Mouse (Mus musculus) c-Kit-positive CD71-negative TER-119-negative erythroid progenitor cells, embryonic 14.5 days (primary cell): ENCODE data around the gene Atg2b.

Experiments
- DNase-seq: peaks from one replicate; pipeline ENCODE4 v3.0.0-alpha.2; 2013; ENCODE audit warnings: low read depth

Gene Atg2b

DNA sequence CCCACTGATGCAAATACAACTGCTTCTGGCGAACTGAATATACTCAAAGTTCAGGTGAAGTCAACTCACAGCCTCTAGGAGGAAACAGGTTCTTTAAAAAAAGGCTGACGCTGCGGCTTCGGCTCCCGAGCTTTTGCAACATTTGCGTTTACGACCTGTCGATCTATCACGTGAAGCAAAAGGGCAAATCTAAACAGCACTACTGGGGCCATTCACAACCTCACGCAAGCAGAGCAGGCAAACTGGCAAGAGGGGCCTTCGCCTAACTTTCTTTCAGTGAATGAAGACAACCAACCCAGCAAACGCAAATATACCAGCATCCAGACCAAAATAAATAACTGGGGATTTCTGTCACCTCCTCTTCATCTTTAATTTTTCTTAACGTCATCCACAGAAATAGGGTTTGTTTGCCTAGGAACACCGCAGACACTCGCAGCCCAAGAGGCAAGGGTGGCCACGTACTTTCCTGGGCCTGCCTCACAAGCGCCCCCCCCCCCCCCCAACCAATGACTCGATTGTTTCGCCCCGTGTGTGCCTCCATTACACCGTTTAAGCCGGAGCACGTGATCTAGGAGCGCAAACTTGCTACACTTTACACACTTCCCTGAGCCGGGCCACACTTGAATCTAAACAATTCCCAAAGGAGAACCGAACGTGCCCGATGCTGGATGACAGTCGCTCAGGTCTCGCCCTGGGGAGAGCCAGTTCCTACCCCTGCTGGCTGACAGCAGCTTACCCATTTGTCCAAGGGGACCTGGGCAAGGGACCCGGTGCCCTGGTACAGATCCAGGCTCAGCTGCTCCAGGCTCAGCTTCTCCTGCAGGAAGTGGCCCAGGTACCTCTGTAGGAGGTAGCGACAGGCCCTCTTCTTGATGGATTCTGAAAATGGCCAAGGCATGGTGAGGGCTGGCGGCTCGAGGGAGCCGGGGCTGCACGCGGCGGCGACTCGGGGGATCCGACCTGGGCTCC lies 794 bp downstream of the Atg2b start, which contains the start of gene Gskip:
Gene Gskip (plus strand): TSS at position 897 of the 969 bp plus-strand sequence.
- no peak for DNase-seq

DNA sequence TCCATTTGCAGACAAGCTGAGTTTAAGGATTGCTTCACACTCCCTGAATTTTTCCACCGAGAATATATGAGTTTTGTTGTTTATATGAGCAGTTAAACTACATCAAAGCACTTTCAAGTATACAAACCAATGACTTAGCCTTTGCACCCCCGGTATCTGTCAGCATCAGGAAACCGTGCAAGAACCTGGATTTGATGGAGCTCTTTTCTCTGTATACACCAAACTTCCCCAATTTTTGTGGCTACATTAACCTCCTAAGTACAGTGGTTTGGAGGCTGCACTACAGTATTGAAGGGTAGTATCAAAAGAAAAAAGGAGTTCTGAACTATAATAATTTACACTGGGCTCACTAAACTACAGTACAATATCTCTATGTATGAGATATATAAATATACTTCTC lies 6.2 kb downstream of the Atg2b start:
- no peak for DNase-seq

DNA sequence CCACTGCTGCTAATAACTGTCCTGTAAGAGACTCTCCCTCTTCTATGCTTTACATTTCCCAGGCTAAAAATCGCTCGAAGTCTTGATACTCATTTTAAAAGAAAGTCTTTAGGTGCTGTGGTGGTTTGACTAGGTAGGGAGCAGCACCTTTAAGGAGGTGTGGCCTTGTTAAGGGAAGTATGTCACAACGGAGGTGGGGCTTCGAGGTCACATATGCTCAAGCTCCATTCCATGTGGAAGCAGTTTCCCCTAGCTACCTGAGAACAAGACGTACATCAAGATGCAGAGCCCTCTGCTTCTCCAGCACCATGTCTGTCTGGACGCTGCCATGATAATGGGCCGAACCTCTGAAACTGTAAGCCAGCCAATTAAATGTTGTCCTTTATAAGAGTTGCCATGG lies 6.8 kb downstream of the Atg2b start:
- DNase-seq: no peak

DNA sequence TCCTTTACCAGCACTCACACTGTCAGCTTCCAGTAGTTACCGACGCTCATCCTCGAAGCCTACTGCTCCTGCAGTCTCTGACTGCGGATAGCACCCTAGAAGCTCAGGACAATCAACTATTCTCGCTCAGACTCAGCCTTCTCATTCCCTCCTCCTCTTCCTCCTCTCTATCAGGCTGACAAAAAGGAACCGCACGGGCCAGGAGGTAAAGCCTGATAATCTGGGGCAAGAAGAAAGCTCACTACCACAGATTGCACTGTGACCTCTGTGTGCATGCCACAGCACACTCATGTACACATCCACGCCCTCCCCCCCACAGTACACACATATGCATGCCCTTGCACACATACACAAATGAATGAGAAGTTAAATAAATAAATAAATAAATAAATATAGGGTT lies 8.7 kb downstream of the Atg2b start:
- DNase-seq: no peak

DNA sequence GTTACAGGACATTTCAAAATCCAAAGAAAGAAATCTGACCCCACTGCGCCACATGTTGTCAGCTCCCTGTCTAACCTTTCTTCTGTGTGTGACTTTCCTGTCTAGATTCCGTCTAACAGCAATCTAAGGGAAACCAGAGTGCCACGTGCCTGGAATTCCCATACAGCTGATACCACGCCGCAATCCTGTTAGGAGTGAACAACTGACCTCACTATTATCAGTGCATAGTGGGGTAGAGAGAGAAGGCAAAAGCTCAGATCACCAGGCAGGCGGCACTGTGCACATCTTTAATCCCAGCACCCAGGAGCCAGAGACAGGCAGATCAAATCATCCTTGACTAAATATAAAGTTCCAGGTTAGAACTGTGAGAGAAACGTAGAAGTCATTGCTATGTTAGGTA lies 29.2 kb downstream of the Atg2b start:
- no peak for DNase-seq

DNA sequence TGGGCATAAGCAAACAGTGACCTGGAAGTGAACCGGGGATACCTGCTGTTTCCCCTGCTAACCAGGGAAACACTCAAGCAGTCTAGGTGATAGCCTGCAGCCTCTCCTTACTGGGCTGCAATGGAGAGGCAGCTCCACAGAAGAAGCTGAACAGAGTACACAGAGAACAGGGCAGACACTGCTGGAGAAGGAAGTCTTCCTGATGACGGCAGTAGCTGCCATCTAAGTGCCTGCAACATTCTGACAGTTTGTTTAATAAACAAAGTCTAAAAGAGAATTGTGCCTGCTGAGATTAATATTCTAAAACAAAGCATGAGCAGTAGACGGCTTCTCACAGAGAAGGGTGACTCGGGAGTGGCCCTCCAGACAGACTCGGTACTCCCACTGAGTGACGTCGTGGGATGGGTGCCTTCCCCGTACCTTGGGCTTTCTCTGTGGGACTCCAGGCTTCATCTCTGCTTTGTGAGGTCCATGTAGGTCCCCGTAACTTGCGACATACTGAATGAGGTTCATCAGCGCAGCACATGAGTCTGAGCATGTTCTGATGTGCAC lies 42.2 kb downstream of the Atg2b start:
- no peak for DNase-seq

DNA sequence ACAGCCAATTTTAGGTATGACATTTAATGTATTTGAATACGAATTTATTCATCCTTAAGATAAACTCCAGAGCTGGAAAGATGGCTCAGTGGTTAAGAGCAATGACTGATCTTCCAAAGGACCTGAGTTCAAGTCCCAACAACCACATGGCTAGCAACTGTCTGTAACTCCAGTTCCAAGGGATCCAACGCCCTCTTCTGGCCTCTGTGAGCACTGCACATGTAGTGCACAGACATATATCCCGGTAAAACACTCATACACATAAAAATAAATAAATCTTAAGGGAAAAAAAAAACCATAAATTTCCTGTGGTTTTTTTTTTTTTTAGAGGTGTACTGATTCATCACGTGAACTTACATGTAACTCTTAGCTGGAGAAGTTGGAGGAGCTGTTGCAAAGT lies 47.5 kb downstream of the Atg2b start:
- DNase-seq: no peak

DNA sequence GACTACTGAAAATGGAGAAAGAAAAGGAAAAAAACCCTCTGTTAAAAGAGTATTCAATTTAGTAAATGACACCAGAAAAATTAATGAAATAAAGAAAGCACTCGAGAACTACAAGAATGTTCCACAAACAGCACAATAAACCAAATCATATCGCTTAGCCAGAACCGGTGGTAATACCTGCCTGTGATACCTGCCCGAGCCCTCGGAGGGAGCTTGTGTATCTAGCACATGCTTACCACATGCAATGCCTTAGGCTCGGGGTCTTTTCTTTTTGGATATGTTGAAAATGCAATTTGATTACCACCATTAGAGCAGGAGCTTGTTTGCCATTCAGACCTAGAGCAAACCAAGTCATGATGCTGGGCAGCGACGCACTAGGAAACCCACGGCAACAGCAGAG lies 48.5 kb downstream of the Atg2b start:
- no peak for DNase-seq

DNA sequence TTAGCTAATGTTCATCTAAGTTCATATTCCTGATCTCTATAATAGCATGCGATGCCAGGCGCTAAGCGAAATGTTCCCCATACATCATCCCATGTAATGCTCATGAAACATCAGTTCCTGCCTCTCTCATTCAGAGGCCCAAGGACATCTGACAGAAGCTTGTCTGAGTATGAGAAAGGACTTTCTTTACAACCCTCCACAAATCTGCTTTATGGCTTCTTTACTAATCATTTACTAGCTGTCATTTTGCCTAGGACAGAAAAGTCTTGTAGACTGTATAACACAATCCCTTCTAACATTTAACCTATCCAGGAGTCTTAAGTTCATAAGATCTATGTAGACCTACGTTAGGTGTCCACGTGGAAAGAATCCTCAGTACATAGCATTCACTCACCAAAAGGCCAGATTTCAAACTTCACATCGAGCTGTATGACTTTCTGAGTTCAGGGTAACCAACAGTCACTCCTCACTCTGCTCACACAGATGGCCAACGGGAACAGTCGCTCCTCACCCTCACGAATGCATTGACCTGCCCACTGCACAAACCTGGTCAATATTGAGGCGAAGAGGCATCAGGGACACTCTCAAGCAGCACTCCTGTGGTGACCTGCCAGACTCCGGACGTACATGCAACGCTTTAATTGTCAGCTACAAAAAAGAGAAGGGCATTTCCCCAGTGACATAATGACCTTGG lies 50.5 kb downstream of the Atg2b start:
- DNase-seq: no peak

GRCm38 (mm10) chr12:105625798-105626197 lies 59.2 kb downstream of the Atg2b start:
- no peak for DNase-seq

DNA sequence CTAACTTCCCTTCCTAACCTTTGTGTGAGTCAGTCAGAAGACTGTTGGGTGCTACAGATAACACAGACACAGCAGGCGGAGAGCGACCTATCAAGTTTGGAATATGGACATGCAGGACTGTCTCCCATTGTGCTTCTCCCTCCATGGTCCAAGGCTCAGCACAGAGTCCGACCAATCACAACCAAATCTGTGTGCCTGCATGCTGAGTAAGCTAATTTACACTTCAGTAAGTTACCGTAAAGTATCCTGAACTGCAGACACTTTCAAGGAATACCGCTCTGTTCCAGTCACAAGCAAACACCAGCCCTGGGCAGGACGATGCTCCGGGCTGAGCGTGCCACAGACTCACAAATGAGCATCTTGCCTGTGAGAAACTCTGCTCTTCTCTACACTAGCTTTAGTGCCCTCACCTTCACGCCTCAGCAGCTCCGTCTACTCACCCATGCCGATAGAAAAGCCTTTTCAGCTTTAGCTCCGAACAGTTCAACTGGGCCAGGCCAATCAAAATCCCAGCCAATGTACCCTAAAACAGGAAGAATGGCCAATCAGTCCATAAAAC lies 62.0 kb downstream of the Atg2b start:
- no peak for DNase-seq

GRCm38 (mm10) chr12:105622048-105622447 lies 63.0 kb downstream of the Atg2b start:
- no peak for DNase-seq

GRCm38 (mm10) chr12:105613559-105613958 lies 71.5 kb downstream of the Atg2b start:
- no peak for DNase-seq

- DNase-seq: peak; percentile 77
These were observed 73.3 kb downstream of the Atg2b start for GRCm38 (mm10) chr12:105611748-105612147.

DNA sequence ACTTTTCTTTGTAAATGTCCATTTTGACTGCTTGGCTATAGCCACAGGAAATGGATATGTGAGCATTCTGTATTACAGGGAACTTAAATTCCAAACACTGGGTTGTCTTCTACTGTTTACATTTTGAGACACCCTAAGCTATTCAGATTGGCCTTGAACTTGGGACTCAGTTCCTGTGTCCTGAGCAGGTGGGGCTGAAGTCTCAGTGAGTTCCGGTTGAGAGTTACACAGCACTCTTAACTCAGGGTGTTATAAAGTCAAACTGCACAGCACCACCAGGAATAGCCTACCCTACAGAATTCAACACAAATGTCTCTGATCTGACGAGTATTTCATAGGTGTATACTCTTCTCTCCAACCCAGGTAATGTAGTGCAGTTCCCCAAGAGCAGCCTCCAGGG lies 74.0 kb downstream of the Atg2b start:
- no peak for DNase-seq

GRCm38 (mm10) chr12:105606881-105607280 lies 78.1 kb downstream of the Atg2b start:
- DNase-seq: no peak

- no peak for DNase-seq
These were observed 79.8 kb downstream of the Atg2b start for GRCm38 (mm10) chr12:105605212-105605611.

- DNase-seq: no peak
These were observed 81.1 kb downstream of the Atg2b start for GRCm38 (mm10) chr12:105603904-105604303.

- no peak for DNase-seq
These were observed 82.3 kb downstream of the Atg2b start, which contains the start of gene Bdkrb1 for GRCm38 (mm10) chr12:105602581-105603210. Gene Bdkrb1, plus strand, starts transcription at chr12:105603085.

DNA sequence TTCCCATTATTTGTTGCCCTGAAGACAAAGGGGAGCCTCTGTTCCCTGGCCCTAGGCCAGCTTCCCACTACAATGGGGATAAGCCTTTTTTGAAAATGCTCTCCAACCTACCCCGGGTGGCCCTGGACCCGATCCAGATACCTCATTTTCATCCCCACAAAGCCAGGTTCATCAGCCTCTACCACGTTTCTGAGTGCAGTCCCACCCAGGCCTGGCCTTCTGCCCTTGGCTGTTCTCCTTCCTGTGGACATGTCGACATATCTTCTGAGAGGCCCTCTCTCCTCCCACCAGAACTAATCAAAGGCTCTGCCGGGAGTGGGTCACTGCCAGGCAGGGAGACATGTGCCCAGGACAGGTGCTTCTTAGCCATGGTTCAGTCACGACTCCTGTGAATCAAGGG lies 83.4 kb downstream of the Atg2b start:
- no peak for DNase-seq

GRCm38 (mm10) chr12:105599098-105599497 lies 85.9 kb downstream of the Atg2b start:
- DNase-seq: no peak

DNA sequence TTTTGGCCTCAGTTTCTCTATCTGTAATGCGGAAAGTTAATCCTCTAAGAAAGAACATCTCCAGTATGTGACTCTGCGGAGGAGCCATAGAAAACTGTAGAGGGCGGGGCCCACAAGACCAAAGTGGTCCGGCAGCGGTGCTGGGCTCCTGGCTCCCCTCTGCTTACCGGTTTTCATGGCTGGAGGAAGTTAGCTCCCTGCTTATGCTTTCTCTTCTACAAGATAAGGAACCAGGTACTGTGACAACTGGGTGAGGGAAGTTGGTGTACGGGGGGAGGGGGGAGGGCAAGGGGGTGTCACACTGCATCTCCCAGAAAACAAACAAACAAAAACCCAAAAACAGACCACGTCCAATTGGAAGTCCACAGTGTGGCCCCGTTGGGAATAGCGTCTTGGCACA lies 86.5 kb downstream of the Atg2b start:
- no peak for DNase-seq
